Mouse (Mus musculus): ENCODE results near the gene Lsm2. TPM values are rescaled to one million over a fixed set of nuclear protein-coding genes. Genes with fewer than 3 reads are reported as not detected.
"Not testable (repeated sequence)": the region's sequence is repeated elsewhere in the genome, so short reads cannot be mapped to it uniquely, and the experiment has no call there.

Gene Lsm2
- total RNA-seq (2021): 10 to 100 TPM; 15.2 to 17.0 TPM
- long read RNA-seq, experiment 1, transcript Lsm2-202 (5 exons, 840 nt): major isoform, 15 of 15 reads
- long read RNA-seq, experiment 1, partial matches to known transcripts: 0 of 15 reads
- long read RNA-seq, experiment 1, other reads (novel, unspliced or antisense): 0 of 15 reads
- long read RNA-seq, experiment 2, transcript Lsm2-202 (5 exons, 840 nt): major isoform, 11 of 12 reads
- long read RNA-seq, experiment 2, partial matches to known transcripts: 0 of 12 reads
- long read RNA-seq, experiment 2, other reads (novel, unspliced or antisense): 1 of 12 reads

DNA sequence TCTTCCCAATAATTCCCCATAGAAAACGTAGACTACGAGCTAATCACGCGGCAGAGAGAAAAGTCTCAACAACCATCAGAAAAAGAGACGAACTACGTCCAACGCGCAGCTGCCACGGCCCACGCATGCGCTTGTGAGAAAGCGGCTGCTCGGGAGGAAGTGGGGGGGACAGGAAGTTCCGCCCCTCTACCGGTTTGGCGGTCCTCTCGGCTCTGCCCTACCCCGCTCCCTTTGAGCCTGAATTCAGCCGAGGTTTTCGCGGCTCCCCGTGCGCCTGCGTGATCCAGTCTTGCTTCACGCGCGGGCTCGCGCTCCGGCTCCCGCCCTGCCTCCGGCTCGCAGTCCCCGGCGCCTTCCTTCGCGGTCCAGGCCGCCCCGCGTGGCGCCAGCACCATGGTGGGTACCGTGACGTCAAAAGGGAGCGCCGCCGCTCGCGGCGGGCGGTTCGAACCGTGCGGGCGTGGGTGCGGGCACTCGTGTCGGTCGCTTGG is at the start of gene Lsm2:
Lsm2 (plus strand) TSS at position 173 of the 491 bp plus-strand sequence.
- peak; percentile 94 for DNase-seq
- no peak for TF ChIP-seq CTCF (IDR thresholded peaks at IDR 0.05)
- Histone ChIP-seq H3K4me3 (peak within 1 kb of the TSS; percentile 95), H3K27ac (peak within 1 kb of the TSS; percentile 100)
- intact Hi-C loops (cut with DNase I): loop anchor here (1.0 to 10.0 kb wide), 2 partner anchors 29 to 47 kb away; partner anchors contain the start of gene Neu1

- no peak for DNase-seq
- H3K27ac ChIP-seq: peak overlapping the region; percentile 94; the same call in 1 of the 2 replicates
- no peak for TF ChIP-seq CTCF (IDR thresholded peaks at IDR 0.05)
- intact Hi-C loops (cut with DNase I): loop anchor here (10.0 kb wide), 1 partner anchor 53 kb away; the partner anchor contains the start of gene Lsm2
- peak overlapping the region; percentile 89 for H3K4me3 ChIP-seq
These were observed 49.4 kb upstream of the Lsm2 start for GRCm38 (mm10) chr17:34932287-34932686.

- peak overlapping the region; percentile 48 for H3K27ac ChIP-seq
- TF ChIP-seq CTCF (IDR thresholded peaks at IDR 0.05): no peak
- DNase-seq: no peak
- intact Hi-C loops (cut with DNase I): loop anchor here (10.0 kb wide), 1 partner anchor 51 kb away; the partner anchor contains the start of gene Lsm2
- peak overlapping the region; percentile 55 for H3K4me3 ChIP-seq
These were observed 47.6 kb upstream of the Lsm2 start for GRCm38 (mm10) chr17:34934031-34934430.

GRCm38 (mm10) chr17:34934830-34935229 is 46.8 kb upstream of the Lsm2 start:
- no peak for TF ChIP-seq CTCF (IDR thresholded peaks at IDR 0.05)
- DNase-seq: no peak
- Histone ChIP-seq H3K27ac (peak overlapping the region; percentile 48), H3K4me3 (peak overlapping the region; percentile 55)
- intact Hi-C loops (cut with DNase I): loop anchor here (10.0 kb wide), 1 partner anchor 50 kb away; the partner anchor contains the start of gene Lsm2

- Histone ChIP-seq H3K27ac (no peak overlapping the region), H3K4me3 (no peak overlapping the region)
- intact Hi-C loops (cut with DNase I): loop anchor here (10.0 kb wide), 1 partner anchor 47 kb away; the partner anchor contains the start of gene Lsm2
- no peak for DNase-seq
- no peak for TF ChIP-seq CTCF (IDR thresholded peaks at IDR 0.05)
These were observed 43.6 kb upstream of the Lsm2 start for GRCm38 (mm10) chr17:34937960-34938505.

DNA sequence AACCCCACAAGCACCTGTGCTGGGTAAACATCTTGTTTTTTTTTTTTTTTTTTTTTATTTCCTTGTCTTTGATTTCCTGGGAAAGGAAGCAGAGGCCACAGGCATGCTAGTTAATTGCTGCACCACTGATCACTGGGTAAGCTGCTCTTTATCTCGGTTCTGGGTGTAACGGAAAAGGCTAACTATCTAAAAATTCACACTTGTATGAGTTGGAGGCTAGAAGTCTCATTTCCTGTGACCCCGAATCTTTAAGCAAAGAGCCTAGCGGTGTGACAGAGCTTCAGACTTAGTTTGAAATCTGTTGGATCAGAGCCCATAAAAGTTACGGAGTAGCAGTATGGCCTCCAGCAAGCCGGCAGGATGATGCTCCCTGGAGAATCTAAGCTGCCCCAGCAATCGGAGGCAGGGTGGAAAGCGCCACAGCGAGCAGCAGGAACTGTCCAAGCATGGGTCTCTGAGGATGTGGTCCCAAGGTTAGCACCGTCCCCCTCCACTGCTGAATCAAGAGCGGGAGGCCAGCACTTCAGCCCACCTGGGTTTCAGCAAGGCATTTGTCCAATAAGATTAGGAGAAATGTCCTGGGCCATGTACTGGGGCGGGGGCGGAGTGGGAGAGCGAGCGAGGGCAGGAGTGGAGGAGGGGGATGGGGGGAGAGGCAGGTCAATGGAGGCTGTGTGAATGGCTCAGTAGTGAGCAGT is 40.2 kb upstream of the Lsm2 start:
- no peak for TF ChIP-seq CTCF (IDR thresholded peaks at IDR 0.05)
- intact Hi-C loops (cut with DNase I): no loop called here
- no peak for DNase-seq
- Histone ChIP-seq H3K4me3 (peak overlapping the region; percentile 68), H3K27ac (peak overlapping the region; percentile 70)

DNA sequence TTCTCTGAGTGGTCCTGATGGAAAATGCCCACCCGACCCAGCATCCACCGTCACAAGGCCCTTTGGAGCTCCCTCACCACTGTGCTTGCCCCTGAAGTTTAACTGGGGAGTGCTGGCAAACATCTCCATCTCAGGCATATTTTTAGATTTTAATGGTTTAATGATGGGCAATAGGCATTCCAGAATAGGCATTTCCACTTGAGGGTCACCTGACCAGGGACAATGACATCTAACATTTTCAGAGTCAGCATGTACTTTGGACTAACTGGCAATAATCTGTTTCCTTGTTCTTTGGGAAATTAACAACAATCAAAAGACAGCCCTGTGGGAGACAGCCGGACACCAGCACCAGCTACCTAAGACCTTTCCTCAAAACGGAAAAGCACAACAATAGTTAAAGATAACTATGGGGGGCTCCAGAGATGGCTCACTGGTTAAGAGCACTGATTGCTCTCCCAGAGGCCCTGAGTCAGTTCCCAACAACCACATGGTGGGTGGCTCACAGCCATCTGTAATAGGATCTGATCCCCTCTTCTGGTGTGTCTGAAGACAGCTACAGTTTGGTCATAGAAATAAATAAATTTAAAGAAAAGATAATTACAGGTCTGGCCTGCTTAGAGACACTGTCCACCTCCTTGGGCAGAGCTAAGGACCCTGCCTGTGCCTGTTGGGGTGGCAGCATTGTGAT is 38.4 kb upstream of the Lsm2 start:
- no peak for DNase-seq
- no peak overlapping the region for H3K27ac ChIP-seq
- intact Hi-C loops (cut with DNase I): no loop called here
- TF ChIP-seq CTCF (IDR thresholded peaks at IDR 0.05): no peak
- no peak overlapping the region for H3K4me3 ChIP-seq

GRCm38 (mm10) chr17:34944362-34944761 is 37.3 kb upstream of the Lsm2 start:
- Histone ChIP-seq H3K27ac (no peak overlapping the region), H3K4me3 (no peak overlapping the region)
- no peak for DNase-seq
- intact Hi-C loops (cut with DNase I): no loop called here
- no peak for TF ChIP-seq CTCF (IDR thresholded peaks at IDR 0.05)

- intact Hi-C loops (cut with DNase I): no loop called here
- H3K4me3 ChIP-seq: no peak overlapping the region
- no peak for DNase-seq
- no peak overlapping the region for H3K27ac ChIP-seq
- TF ChIP-seq CTCF (IDR thresholded peaks at IDR 0.05): no peak
These were observed 35.0 kb upstream of the Lsm2 start for GRCm38 (mm10) chr17:34946486-34947140.

GRCm38 (mm10) chr17:34947606-34948005 is 34.1 kb upstream of the Lsm2 start:
- DNase-seq: no peak
- Histone ChIP-seq H3K4me3 (no peak overlapping the region), H3K27ac (no peak overlapping the region)
- intact Hi-C loops (cut with DNase I): no loop called here
- peak; percentile 55 for TF ChIP-seq CTCF (IDR thresholded peaks at IDR 0.05)

GRCm38 (mm10) chr17:34948721-34949552 is 32.7 kb upstream of the Lsm2 start:
- H3K27ac ChIP-seq; DNase-seq; intact Hi-C loops (cut with DNase I); H3K4me3 ChIP-seq: not testable (repeated sequence)
